Mouse (Mus musculus) frontal cortex, adult 2 months (tissue): ENCODE data around the gene Nqo2. TPM values are rescaled to one million over a fixed set of nuclear protein-coding genes. Genes with fewer than 3 reads are reported as not detected.
"Not testable (repeated sequence)": the region's sequence is repeated elsewhere in the genome, so short reads cannot be mapped to it uniquely, and the experiment has no call there.

Source experiments
- DNase-seq, 2 experiments: peaks; one replicate each; pipeline ENCODE4 v3.0.0; 2022; ENCODE audit warnings: low spot score in 1 of 2; ENCODE audit errors: extremely low spot score in 1 of 2
- polyA plus RNA-seq: library from polyadenylated mRNA; depleted of rRNA; stranded (reverse); fragments of >200 nt; gene quantifications from 2 replicates; pipeline ENCODE4 v1.2.3, GENCODE M21; 2012; rRNA removed

The Nqo2 gene
- polyA plus RNA-seq: 8.4 and 9.9 TPM in 2 replicates

- peak; percentile 27 to 63 for DNase-seq
Measured at GRCm38 (mm10) chr13:33964206-33965046, at the start of gene Nqo2. Gene Nqo2 (plus strand): TSS chr13:33964687.

GRCm38 (mm10) chr13:33921041-33921440 is 43.4 kb upstream of the Nqo2 start:
- DNase-seq: no peak

GRCm38 (mm10) chr13:33921699-33922098 is 42.8 kb upstream of the Nqo2 start:
- DNase-seq: no peak

GRCm38 (mm10) chr13:33930281-33930680 is 34.2 kb upstream of the Nqo2 start:
- DNase-seq: no peak

- DNase-seq: no peak
Measured at GRCm38 (mm10) chr13:33930912-33931311, 33.6 kb upstream of the Nqo2 start.

GRCm38 (mm10) chr13:33934743-33935142 is 29.7 kb upstream of the Nqo2 start:
- no peak for DNase-seq

GRCm38 (mm10) chr13:33935465-33936181 is 28.9 kb upstream of the Nqo2 start:
- peak; percentile 46 to 63 for DNase-seq

- no peak for DNase-seq
Measured at GRCm38 (mm10) chr13:33937151-33937550, 27.3 kb upstream of the Nqo2 start.

GRCm38 (mm10) chr13:33937587-33937986 is 26.9 kb upstream of the Nqo2 start:
- not testable (repeated sequence) for DNase-seq

- no peak for DNase-seq
Measured at GRCm38 (mm10) chr13:33941288-33941808, 23.1 kb upstream of the Nqo2 start.

- peak in 1 of 2 experiments; percentile 52 for DNase-seq
Measured at GRCm38 (mm10) chr13:33942212-33942779, 22.2 kb upstream of the Nqo2 start.

- no peak for DNase-seq
Measured at GRCm38 (mm10) chr13:33951308-33952074, 13.0 kb upstream of the Nqo2 start.

GRCm38 (mm10) chr13:33952075-33952449 is 12.4 kb upstream of the Nqo2 start:
- DNase-seq: no peak

GRCm38 (mm10) chr13:33952947-33953346 is 11.5 kb upstream of the Nqo2 start:
- no peak for DNase-seq

- DNase-seq: peak in 1 of 2 experiments; percentile 78
Measured at GRCm38 (mm10) chr13:33956571-33957421, 7.7 kb upstream of the Nqo2 start.

- no peak for DNase-seq
Measured at GRCm38 (mm10) chr13:33959771-33960170, 4.7 kb upstream of the Nqo2 start.

GRCm38 (mm10) chr13:33965056-33966024 is 853 bp downstream of the Nqo2 start:
- no peak for DNase-seq

GRCm38 (mm10) chr13:33966025-33966412 is 1.5 kb downstream of the Nqo2 start:
- no peak for DNase-seq
